Mouse (Mus musculus): Measurements from ENCODE around the gene Cacnb2. TPM values are rescaled to one million over a fixed set of nuclear protein-coding genes. Genes with fewer than 3 reads are reported as not detected.
A peak's percentile ranks its signal among the peaks of the same experiment; 100 is the strongest.

The Cacnb2 gene
- polyA plus RNA-seq, 1 experiment from 2014 or later, result 9.3 TPM

GRCm38 (mm10) chr2:14875121-14875520 lies 272.2 kb downstream of the Cacnb2 start:
- no peak for ATAC-seq (ENCODE audit: borderline replicate concordance, extremely low read depth, low FRiP score, low TSS enrichment)
- H3K36me3 ChIP-seq, result no peaks in the 10 kb centered on the region
- H3K4me3 ChIP-seq, result no peak overlapping the region
- H3K27me3 ChIP-seq, result no peaks in the 10 kb centered on the region
- H3K27ac ChIP-seq, result 0 out of 2 replicates have a peak overlapping the region, but pooled peaks have one; percentile 10
- 33% methylated on average over 2 of the region's 2 CpGs for WGBS
- peaks cover 31% of the 10 kb centered on the region for H3K4me1 ChIP-seq
- H3K9ac ChIP-seq, result no peak overlapping the region
- H3K4me2 ChIP-seq, result no peak overlapping the region
- no peaks in the 10 kb centered on the region for H3K9me3 ChIP-seq

- Histone ChIP-seq H3K27me3 (no peaks in the 10 kb centered on the region), H3K4me1 (peaks cover 31% of the 10 kb centered on the region), H3K4me2 (no peak overlapping the region), H3K9ac (no peak overlapping the region), H3K9me3 (no peaks in the 10 kb centered on the region), H3K4me3 (no peak overlapping the region), H3K36me3 (no peaks in the 10 kb centered on the region), H3K27ac (no peak overlapping the region)
- 66% methylated on average over 6 of the region's 6 CpGs for WGBS
- ATAC-seq (ENCODE audit: borderline replicate concordance, extremely low read depth, low FRiP score, low TSS enrichment), result 0 out of 2 replicates have a peak, but pooled peaks have one; percentile 31
These were observed 272.7 kb downstream of the Cacnb2 start for GRCm38 (mm10) chr2:14875616-14876015.

- Histone ChIP-seq H3K27me3 (no peaks in the 10 kb centered on the region), H3K9me3 (no peaks in the 10 kb centered on the region), H3K4me1 (peaks cover 26% of the 10 kb centered on the region), H3K4me3 (no peak overlapping the region), H3K36me3 (no peaks in the 10 kb centered on the region), H3K4me2 (no peak overlapping the region), H3K27ac (no peak overlapping the region), H3K9ac (no peak overlapping the region)
- ATAC-seq (ENCODE audit: borderline replicate concordance, extremely low read depth, low FRiP score, low TSS enrichment), result no peak
These were observed 276.1 kb downstream of the Cacnb2 start for GRCm38 (mm10) chr2:14878953-14879352.

GRCm38 (mm10) chr2:14883460-14883859 lies 280.6 kb downstream of the Cacnb2 start:
- H3K4me2 ChIP-seq, result no peak overlapping the region
- 49% methylated on average over 3 of the region's 3 CpGs for WGBS
- H3K9me3 ChIP-seq, result no peaks in the 10 kb centered on the region
- H3K4me1 ChIP-seq, result peaks cover 10% of the 10 kb centered on the region; the same call in 1 of the 2 replicates
- no peaks in the 10 kb centered on the region for H3K36me3 ChIP-seq
- no peak overlapping the region for H3K9ac ChIP-seq
- peak; percentile 42; the same call in 1 of the 2 replicates for ATAC-seq (ENCODE audit: borderline replicate concordance, extremely low read depth, low FRiP score, low TSS enrichment)
- H3K4me3 ChIP-seq, result no peak overlapping the region
- no peaks in the 10 kb centered on the region for H3K27me3 ChIP-seq
- 0 out of 2 replicates have a peak overlapping the region, but pooled peaks have one; percentile 50 for H3K27ac ChIP-seq

- Histone ChIP-seq H3K4me1 (0 out of 2 replicates have a peak, but pooled peaks cover 8% of the 10 kb centered on the region), H3K36me3 (no peaks in the 10 kb centered on the region), H3K4me3 (no peak overlapping the region), H3K27ac (peak overlapping the region; percentile 34), H3K4me2 (no peak overlapping the region), H3K9me3 (no peaks in the 10 kb centered on the region), H3K9ac (no peak overlapping the region), H3K27me3 (no peaks in the 10 kb centered on the region)
- 13% methylated on average over 4 of the region's 4 CpGs for WGBS
- ATAC-seq (ENCODE audit: borderline replicate concordance, extremely low read depth, low FRiP score, low TSS enrichment), result peak; percentile 85; the same call in 1 of the 2 replicates
These were observed 285.7 kb downstream of the Cacnb2 start for GRCm38 (mm10) chr2:14888406-14889195.

GRCm38 (mm10) chr2:14903837-14904236 lies 300.9 kb downstream of the Cacnb2 start:
- no peak for ATAC-seq (ENCODE audit: borderline replicate concordance, extremely low read depth, low FRiP score, low TSS enrichment)
- Histone ChIP-seq H3K9me3 (no peaks in the 10 kb centered on the region), H3K9ac (no peak overlapping the region), H3K4me2 (no peak overlapping the region), H3K36me3 (no peaks in the 10 kb centered on the region), H3K27ac (no peak overlapping the region), H3K4me1 (peaks cover 3% of the 10 kb centered on the region; the same call in 1 of the 2 replicates), H3K27me3 (no peaks in the 10 kb centered on the region), H3K4me3 (no peak overlapping the region)
- 77% methylated on average over 3 of the region's 3 CpGs for WGBS

- Histone ChIP-seq H3K36me3 (no peaks in the 10 kb centered on the region), H3K27me3 (no peaks in the 10 kb centered on the region), H3K4me2 (no peak overlapping the region), H3K4me1 (peaks cover 3% of the 10 kb centered on the region; the same call in 1 of the 2 replicates), H3K4me3 (no peak overlapping the region), H3K9me3 (no peaks in the 10 kb centered on the region), H3K27ac (no peak overlapping the region), H3K9ac (no peak overlapping the region)
- 80% methylated on average over 2 of the region's 2 CpGs for WGBS
- ATAC-seq (ENCODE audit: borderline replicate concordance, extremely low read depth, low FRiP score, low TSS enrichment), result no peak
These were observed 302.0 kb downstream of the Cacnb2 start for GRCm38 (mm10) chr2:14904865-14905264.

- Histone ChIP-seq H3K27ac (no peak overlapping the region), H3K27me3 (no peaks in the 10 kb centered on the region), H3K4me2 (no peak overlapping the region), H3K4me3 (no peak overlapping the region), H3K4me1 (peaks cover 3% of the 10 kb centered on the region; the same call in 1 of the 2 replicates), H3K9ac (no peak overlapping the region), H3K9me3 (no peaks in the 10 kb centered on the region), H3K36me3 (no peaks in the 10 kb centered on the region)
- WGBS, result 49% methylated on average over 10 of the region's 10 CpGs
- no peak; the same call in 1 of the 2 replicates for ATAC-seq (ENCODE audit: borderline replicate concordance, extremely low read depth, low FRiP score, low TSS enrichment)
These were observed 304.4 kb downstream of the Cacnb2 start for GRCm38 (mm10) chr2:14907124-14907925.

GRCm38 (mm10) chr2:14917585-14918247 lies 314.8 kb downstream of the Cacnb2 start:
- no peak overlapping the region for H3K27ac ChIP-seq
- no peak for ATAC-seq (ENCODE audit: borderline replicate concordance, extremely low read depth, low FRiP score, low TSS enrichment)
- 80% methylated on average over 3 of the region's 3 CpGs for WGBS

GRCm38 (mm10) chr2:14929866-14930265 lies 327.0 kb downstream of the Cacnb2 start:
- 66% methylated on average over 3 of the region's 3 CpGs for WGBS
- no peak overlapping the region for H3K4me3 ChIP-seq
- no peaks in the 10 kb centered on the region for H3K36me3 ChIP-seq
- no peak overlapping the region for H3K4me2 ChIP-seq
- no peak overlapping the region for H3K27ac ChIP-seq
- no peak overlapping the region for H3K9ac ChIP-seq
- no peaks in the 10 kb centered on the region for H3K9me3 ChIP-seq
- no peaks in the 10 kb centered on the region for H3K27me3 ChIP-seq
- no peak for ATAC-seq (ENCODE audit: borderline replicate concordance, extremely low read depth, low FRiP score, low TSS enrichment)
- H3K4me1 ChIP-seq, result no peaks in the 10 kb centered on the region

More at GRCm38 (mm10) chr2:14917585-14918247, 314.8 kb downstream of the Cacnb2 start:
- no peaks in the 10 kb centered on the region for H3K27me3 ChIP-seq
- no peaks in the 10 kb centered on the region for H3K36me3 ChIP-seq
- no peaks in the 10 kb centered on the region for H3K4me1 ChIP-seq
- no peak overlapping the region for H3K4me2 ChIP-seq
- H3K4me3 ChIP-seq, result no peak overlapping the region
- H3K9me3 ChIP-seq, result no peaks in the 10 kb centered on the region
- no peak overlapping the region for H3K9ac ChIP-seq

- Histone ChIP-seq H3K4me1 (no peaks in the 10 kb centered on the region), H3K9ac (no peak overlapping the region), H3K27me3 (no peaks in the 10 kb centered on the region), H3K36me3 (no peaks in the 10 kb centered on the region), H3K4me3 (no peak overlapping the region), H3K4me2 (no peak overlapping the region), H3K27ac (no peak overlapping the region), H3K9me3 (no peaks in the 10 kb centered on the region)
- no peak for ATAC-seq (ENCODE audit: borderline replicate concordance, extremely low read depth, low FRiP score, low TSS enrichment)
- 63% methylated on average over 2 of the region's 2 CpGs for WGBS
These were observed 329.1 kb downstream of the Cacnb2 start for GRCm38 (mm10) chr2:14931968-14932367.

Measured in lung, embryonic 15.5 days (tissue).